Mouse (Mus musculus) liver, postnatal 0 days (tissue): ENCODE results near the gene Wdr86. TPM values are rescaled to one million over a fixed set of nuclear protein-coding genes. Genes with fewer than 3 reads are reported as not detected.
"Not testable (repeated sequence)": the region's sequence is repeated elsewhere in the genome, so short reads cannot be mapped to it uniquely, and the experiment has no call there.

Source experiments
- ATAC-seq: fragments of 200-750 bp; cut with Nextera tagmentation; 2 replicates; pipeline ENCODE4 v1.8.0; 2017; ENCODE audit warnings: mild to moderate bottlenecking, moderate library complexity
- DNase-seq: peaks from one replicate; pipeline ENCODE4 v3.0.0-alpha.2; 2016
- H3K27ac ChIP-seq: fragments of 300-500 bp; sonication (generic); 2 replicates; pipeline ENCODE4 v1.5.1; 2014; ENCODE audit warnings: antibody characterized with exemption, moderate library complexity, mild to moderate bottlenecking, low read depth
- H3K27me3 ChIP-seq: fragments of 300-500 bp; sonication (generic); 2 replicates; pipeline ENCODE4 v1.6.1; 2014; ENCODE audit warnings: low read length, control low read depth, mixed read lengths; ENCODE audit not compliant: insufficient read depth
- H3K36me3 ChIP-seq: fragments of 300-500 bp; sonication (generic); replicated peaks from 2 replicates; pipeline ENCODE4 v1.6.1; 2014; ENCODE audit warnings: mild to moderate bottlenecking, control low read depth, low read length, moderate library complexity, mixed read lengths; ENCODE audit not compliant: insufficient read depth
- H3K4me1 ChIP-seq: fragments of 300-500 bp; sonication (generic); 2 replicates; pipeline ENCODE4 v1.6.1; 2014; ENCODE audit warnings: antibody characterized with exemption, mild to moderate bottlenecking, control low read depth; ENCODE audit not compliant: insufficient read depth
- H3K4me2 ChIP-seq: fragments of 300-500 bp; sonication (generic); 2 replicates; pipeline ENCODE4 v1.6.1; 2014; ENCODE audit warnings: low read depth, mild to moderate bottlenecking, low read length, moderate library complexity, mixed read lengths
- H3K4me3 ChIP-seq: fragments of 300-500 bp; sonication (generic); 2 replicates; pipeline ENCODE4 v1.5.1; 2014; ENCODE audit warnings: low read depth, low read length
- H3K9ac ChIP-seq: fragments of 300-500 bp; sonication (generic); replicated peaks from 2 replicates; pipeline ENCODE4 v1.6.1; 2014; ENCODE audit warnings: mild to moderate bottlenecking, moderate library complexity
- H3K9me3 ChIP-seq: fragments of 300-500 bp; sonication (generic); 2 replicates; pipeline ENCODE4 v1.6.1; 2016; ENCODE audit warnings: mild to moderate bottlenecking, control low read depth, low read length, mixed read lengths
- CTCF ChIP-seq: sonication (generic); IDR thresholded peaks from 2 replicates; pipeline ENCODE4 v1.5.1; 2016; ENCODE audit warnings: antibody characterized with exemption, low read depth
- EP300 ChIP-seq: IDR thresholded peaks from 2 replicates; pipeline ENCODE4 v1.6.1; 2016; ENCODE audit warnings: antibody characterized with exemption, low read depth, mild to moderate bottlenecking
- WGBS: fragments of 180-500 bp; shearing (Covaris S2); extraction: QIAGEN DNeasy Blood & Tissue Kit; methylation state at CpG from one replicate; pipeline ENCODE4 v1.1.7; 2014; ENCODE audit not compliant: insufficient replicate concordance; 5-methylcytosine and 5-hydroxymethylcytosine counted together
- polyA plus RNA-seq: library from polyadenylated mRNA; unstranded; fragments of >200 nt; fragmentation: Nextera tagmentation; extraction: Ambion mirVana; gene quantifications from 2 replicates; pipeline ENCODE4 v1.2.1, GENCODE M21; 2015

Gene Wdr86
- 1.4 and 1.6 TPM in 2 replicates for polyA plus RNA-seq

DNA sequence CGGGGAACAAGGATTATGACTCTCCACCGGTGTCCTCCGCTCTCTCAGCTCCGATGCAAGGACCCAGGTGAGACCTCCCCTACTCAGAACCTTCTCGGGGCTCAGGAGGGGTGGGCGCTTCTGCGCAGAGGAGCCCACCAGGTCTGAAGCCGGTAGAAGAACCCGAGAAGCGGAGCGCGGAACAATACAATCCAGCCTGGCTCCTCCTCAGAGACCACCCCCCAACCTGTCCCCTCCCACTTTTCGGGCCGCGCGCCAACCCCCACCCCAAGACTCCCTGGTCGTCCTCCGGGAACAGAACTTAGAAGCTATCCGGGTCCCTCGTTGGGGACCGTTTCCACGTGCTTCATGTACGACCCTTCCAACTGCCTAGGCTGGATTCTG lies at the start of gene Wdr86:
Wdr86 (minus strand) TSS at position 240 of the 384 bp plus-strand sequence.
- WGBS, result 3% methylated on average over 23 of the region's 23 CpGs
- Histone ChIP-seq H3K9ac (peak within 1 kb of the TSS; percentile 26; the same call in 1 of the 2 replicates), H3K9me3 (no peaks in the 10 kb centered on the region), H3K27ac (peak within 1 kb of the TSS; percentile 29; the same call in 1 of the 2 replicates), H3K27me3 (peaks cover 29% of the 10 kb centered on the region), H3K4me3 (peak within 1 kb of the TSS; percentile 41), H3K4me2 (peak within 1 kb of the TSS; percentile 63), H3K4me1 (peaks cover 9% of the 10 kb centered on the region), H3K36me3 (no peaks in the 10 kb centered on the region)
- ATAC-seq, result no peak
- DNase-seq, result no peak
- TF ChIP-seq CTCF, result no peak
- TF ChIP-seq EP300, result no peak

DNA sequence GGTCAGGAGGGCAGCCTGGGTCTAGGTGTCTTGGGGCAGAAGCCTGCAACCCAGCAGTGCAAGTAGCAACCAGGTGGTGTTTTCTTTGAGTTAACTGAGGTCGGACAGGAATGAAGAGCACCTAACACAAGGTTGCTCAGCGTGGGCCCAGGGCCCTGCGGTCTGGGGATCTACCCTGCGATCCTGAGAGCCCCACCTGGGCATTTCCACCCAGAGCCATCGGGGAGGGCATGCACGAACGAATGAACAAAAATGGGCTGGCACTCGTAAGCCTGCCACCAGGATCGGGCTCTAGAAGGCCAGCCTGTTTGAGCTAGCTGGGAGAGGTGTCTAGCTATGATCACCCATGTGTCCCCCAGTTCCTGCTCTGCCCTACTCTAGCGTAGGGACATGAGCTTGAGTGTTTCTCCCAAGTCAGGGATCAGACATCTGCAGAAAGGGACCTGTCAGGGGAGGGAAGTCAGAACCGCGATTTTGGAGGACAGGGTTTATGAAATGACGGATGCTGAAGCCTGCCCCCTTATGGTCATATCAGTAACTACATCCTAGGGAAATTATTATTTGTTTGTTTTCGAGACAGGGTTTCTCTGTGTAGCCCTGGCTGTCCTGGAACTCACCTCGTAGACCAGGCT lies 49.5 kb upstream of the Wdr86 start:
- DNase-seq (no peak), ATAC-seq (no peak)
- Histone ChIP-seq H3K4me2 (no peak overlapping the region), H3K9me3 (no peaks in the 10 kb centered on the region; the same call in 1 of the 2 replicates), H3K9ac (no peak overlapping the region), H3K36me3 (no peaks in the 10 kb centered on the region), H3K27ac (no peak overlapping the region), H3K4me1 (no peaks in the 10 kb centered on the region), H3K27me3 (0 out of 2 replicates have a peak, but pooled peaks cover 7% of the 10 kb centered on the region), H3K4me3 (no peak overlapping the region)
- WGBS, result 41% methylated on average over 15 of the region's 15 CpGs
- peak; percentile 73 for TF ChIP-seq CTCF
- no peak for TF ChIP-seq EP300

DNA sequence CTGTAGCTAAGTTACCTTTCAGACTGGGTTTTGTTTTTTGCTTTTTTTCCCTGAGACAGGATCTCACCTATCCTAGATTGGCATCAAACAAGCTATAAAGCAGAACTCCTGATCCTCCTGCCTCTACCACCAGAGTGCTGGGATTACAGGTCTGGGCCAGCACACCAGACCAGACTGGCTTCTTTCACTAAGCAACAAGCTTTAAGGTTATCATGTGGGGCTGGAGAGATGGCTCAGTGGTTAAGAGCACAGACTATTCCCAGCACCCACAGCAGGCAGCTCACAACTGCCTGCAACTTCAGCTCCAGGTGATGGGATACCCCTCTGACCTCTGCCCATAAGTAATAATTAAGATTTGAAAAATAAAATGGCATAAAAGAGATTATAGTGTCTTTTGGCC lies 48.8 kb upstream of the Wdr86 start:
- no peaks in the 10 kb centered on the region for H3K4me1 ChIP-seq
- no peak overlapping the region for H3K4me3 ChIP-seq
- no peaks in the 10 kb centered on the region for H3K36me3 ChIP-seq
- H3K27me3 ChIP-seq, result 0 out of 2 replicates have a peak, but pooled peaks cover 7% of the 10 kb centered on the region
- no peak overlapping the region for H3K27ac ChIP-seq
- no peak for DNase-seq
- ATAC-seq, result no peak
- H3K9ac ChIP-seq, result no peak overlapping the region
- TF ChIP-seq EP300, result no peak
- no peak for TF ChIP-seq CTCF
- no peaks in the 10 kb centered on the region for H3K9me3 ChIP-seq
- no peak overlapping the region for H3K4me2 ChIP-seq

DNA sequence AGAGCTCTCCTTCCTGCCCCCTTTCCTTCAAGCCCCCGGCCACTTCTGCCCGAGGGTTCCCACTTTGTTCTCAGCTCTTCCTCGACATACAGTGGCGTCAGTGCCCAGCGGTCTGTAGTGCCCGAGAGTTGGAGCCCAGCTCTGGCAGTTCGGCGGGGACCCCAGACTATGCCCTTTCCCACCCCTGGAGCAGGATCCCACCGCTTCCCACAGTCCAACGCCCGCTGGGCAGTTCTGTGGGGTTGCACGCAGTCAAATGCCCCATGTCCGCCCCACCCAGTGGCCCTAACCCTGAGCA lies 48.3 kb upstream of the Wdr86 start:
- no peaks in the 10 kb centered on the region for H3K9me3 ChIP-seq
- H3K36me3 ChIP-seq, result no peaks in the 10 kb centered on the region
- no peaks in the 10 kb centered on the region for H3K4me1 ChIP-seq
- no peak overlapping the region for H3K27ac ChIP-seq
- 49% methylated on average over 13 of the region's 13 CpGs for WGBS
- DNase-seq (no peak), ATAC-seq (no peak)
- no peak overlapping the region for H3K4me2 ChIP-seq
- TF ChIP-seq CTCF, result no peak
- TF ChIP-seq EP300, result no peak
- H3K9ac ChIP-seq, result no peak overlapping the region
- H3K27me3 ChIP-seq, result 0 out of 2 replicates have a peak, but pooled peaks cover 7% of the 10 kb centered on the region
- no peak overlapping the region for H3K4me3 ChIP-seq

DNA sequence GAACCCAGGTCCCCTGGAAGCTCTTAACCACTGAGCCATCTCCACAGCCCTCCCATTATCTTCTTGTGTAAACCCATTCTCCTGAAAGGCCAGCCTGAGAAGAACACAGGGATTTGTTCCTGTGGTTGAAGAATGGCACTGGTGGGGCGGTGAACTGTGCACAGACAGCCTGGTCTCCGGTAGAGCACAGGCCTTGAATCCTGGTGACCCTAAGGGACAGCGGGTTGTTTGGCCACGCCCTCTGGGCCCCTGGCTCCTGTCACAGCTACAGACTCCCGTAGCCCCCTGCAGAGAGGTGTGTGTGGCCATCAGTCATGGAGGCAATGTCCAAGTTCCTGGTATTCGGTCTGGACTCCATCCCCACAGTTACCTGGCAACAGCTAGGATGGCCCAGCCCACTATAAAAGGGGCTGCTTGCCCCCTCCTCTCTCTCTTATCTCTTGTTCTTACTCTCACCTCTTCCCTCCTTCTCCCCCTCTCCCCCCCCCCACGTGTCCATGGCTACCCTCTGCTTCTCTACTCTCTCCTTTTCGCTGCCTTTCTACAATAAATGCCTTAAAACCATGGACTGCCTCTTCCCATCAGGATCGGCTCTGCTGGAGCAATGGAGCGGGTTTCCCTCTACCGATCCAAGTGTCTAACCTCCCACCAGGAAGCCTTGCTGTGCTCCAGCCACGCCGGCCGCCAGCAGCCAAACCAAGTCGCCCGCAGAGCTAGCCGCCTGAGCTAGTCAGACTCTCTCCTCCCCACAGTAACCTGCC lies 47.7 kb upstream of the Wdr86 start:
- TF ChIP-seq EP300 (no peak), CTCF (no peak)
- DNase-seq, result no peak
- no peak overlapping the region for H3K4me2 ChIP-seq
- H3K4me3 ChIP-seq, result no peak overlapping the region
- no peaks in the 10 kb centered on the region for H3K36me3 ChIP-seq
- H3K9me3 ChIP-seq, result no peaks in the 10 kb centered on the region
- no peak overlapping the region for H3K9ac ChIP-seq
- H3K4me1 ChIP-seq, result no peaks in the 10 kb centered on the region
- 42% methylated on average over 17 of the region's 17 CpGs for WGBS
- no peak overlapping the region for H3K27ac ChIP-seq
- no peak for ATAC-seq
- H3K27me3 ChIP-seq, result 0 out of 2 replicates have a peak, but pooled peaks cover 7% of the 10 kb centered on the region

DNA sequence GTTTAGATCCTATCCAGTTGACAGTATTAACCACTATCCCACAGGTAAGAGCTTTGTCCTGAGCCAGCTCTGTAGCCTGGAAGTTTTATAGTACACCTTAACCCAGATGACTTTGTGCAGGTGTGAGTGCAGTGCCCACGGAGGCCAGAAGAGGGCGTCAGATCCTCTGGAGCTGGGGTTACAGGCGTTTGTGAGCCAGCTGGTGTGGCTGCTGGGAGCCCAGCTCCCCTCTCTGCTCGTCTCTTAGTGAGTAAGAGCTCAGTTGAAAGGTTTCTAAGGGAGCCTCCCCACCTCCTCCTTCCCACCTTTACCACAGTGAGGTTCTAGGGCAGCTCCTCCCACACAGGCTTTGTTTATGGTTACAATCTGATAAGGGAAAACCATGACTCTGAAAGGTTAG lies 46.2 kb upstream of the Wdr86 start:
- H3K9ac ChIP-seq, result no peak overlapping the region
- H3K4me3 ChIP-seq, result no peak overlapping the region
- no peaks in the 10 kb centered on the region for H3K4me1 ChIP-seq
- no peaks in the 10 kb centered on the region for H3K36me3 ChIP-seq
- H3K4me2 ChIP-seq, result no peak overlapping the region
- WGBS, result 70% methylated on average over 4 of the region's 4 CpGs
- ATAC-seq, result no peak
- no peaks in the 10 kb centered on the region for H3K9me3 ChIP-seq
- TF ChIP-seq CTCF, result peak; percentile 31; the same call in 1 of the 2 replicates
- no peak for TF ChIP-seq EP300
- no peak overlapping the region for H3K27ac ChIP-seq
- 0 out of 2 replicates have a peak, but pooled peaks cover 7% of the 10 kb centered on the region for H3K27me3 ChIP-seq
- DNase-seq, result no peak

DNA sequence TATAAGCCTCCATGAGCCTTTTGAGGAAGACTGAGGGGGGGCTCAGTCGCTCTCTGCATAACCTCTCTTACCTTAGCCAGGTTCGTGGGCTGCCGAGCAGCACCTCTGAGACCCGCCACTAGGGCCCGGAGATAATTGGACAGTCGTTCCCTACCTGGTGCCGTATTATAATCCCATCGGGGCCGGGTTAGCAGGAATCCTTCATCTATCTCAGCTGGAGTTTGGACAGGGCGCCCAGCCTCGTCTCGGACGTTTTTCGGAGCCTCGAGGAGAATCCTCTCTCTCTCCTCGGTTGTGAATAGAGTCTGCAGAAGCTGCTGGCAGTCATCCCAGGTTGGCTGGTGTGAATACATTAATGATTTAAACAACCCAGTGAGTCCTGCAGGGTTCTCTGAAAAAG lies 44.0 kb upstream of the Wdr86 start:
- H3K4me2 ChIP-seq, H3K27ac ChIP-seq, DNase-seq, H3K36me3 ChIP-seq, ATAC-seq, H3K4me1 ChIP-seq, H3K4me3 ChIP-seq, H3K27me3 ChIP-seq, H3K9me3 ChIP-seq, H3K9ac ChIP-seq: not testable (repeated sequence)
- 92% methylated on average over 16 of the region's 16 CpGs for WGBS
